Mouse (Mus musculus) lung, postnatal 0 days (tissue): ENCODE data around the gene Srrm3.

Experiments used
- CTCF ChIP-seq: IDR thresholded peaks from 2 replicates; pipeline ENCODE4 v1.5.1; 2016; ENCODE audit warnings: antibody characterized with exemption, mild to moderate bottlenecking
- EP300 ChIP-seq: IDR thresholded peaks from 2 replicates; pipeline ENCODE4 v1.6.1; 2016; ENCODE audit warnings: antibody characterized with exemption, mild to moderate bottlenecking, control low read depth

DNA sequence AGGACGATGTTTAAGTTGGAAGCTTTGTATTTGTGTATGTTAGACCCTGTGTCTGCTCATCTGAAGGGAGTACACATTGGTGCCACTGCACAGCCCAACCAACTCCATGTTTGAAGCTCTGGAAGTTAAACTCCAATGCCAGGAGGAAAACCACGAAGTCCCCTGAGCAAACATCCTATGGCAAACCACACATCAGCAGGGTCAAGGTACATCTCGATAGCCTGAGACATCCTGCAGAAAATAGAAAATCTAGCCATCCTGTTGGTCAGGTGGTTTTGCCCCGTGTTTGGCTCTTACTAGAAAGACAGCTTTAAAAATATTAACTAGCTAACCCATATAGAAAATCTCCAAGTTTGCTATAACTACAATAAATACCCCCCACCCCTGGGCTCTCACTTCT, 92.3 kb downstream of the Srrm3 start:
- no peak for TF ChIP-seq CTCF
- TF ChIP-seq EP300, result no peak
